Mouse (Mus musculus): Measurements from ENCODE around the gene Ube2r2.

Ube2r2 gene

GRCm38 (mm10) chr4:41124180-41124951, 11.2 kb upstream of the Ube2r2 start, which contains the start of gene Nol6:
Gene Nol6, minus strand, starts transcription at chr4:41124455.
- peak; percentile 100 for DNase-seq

GRCm38 (mm10) chr4:41129406-41129805, 6.1 kb upstream of the Ube2r2 start:
- DNase-seq = peak; percentile 80

- DNase-seq = no peak
Observed at GRCm38 (mm10) chr4:41129836-41130235, 5.7 kb upstream of the Ube2r2 start.

GRCm38 (mm10) chr4:41132471-41132870, 3.1 kb upstream of the Ube2r2 start:
- DNase-seq = no peak

- DNase-seq = no peak
Observed at GRCm38 (mm10) chr4:41133529-41134291, 1.8 kb upstream of the Ube2r2 start.

GRCm38 (mm10) chr4:41134935-41135710, 420 bp upstream of the Ube2r2 start:
- peak; percentile 78 for DNase-seq

- DNase-seq = peak; percentile 37
Observed at GRCm38 (mm10) chr4:41136454-41136805, 887 bp downstream of the Ube2r2 start.

GRCm38 (mm10) chr4:41136811-41137210, 1.3 kb downstream of the Ube2r2 start:
- DNase-seq = no peak

GRCm38 (mm10) chr4:41140174-41140875, 4.8 kb downstream of the Ube2r2 start:
- peak; percentile 23 for DNase-seq

- DNase-seq = no peak
Observed at GRCm38 (mm10) chr4:41142601-41143000, 7.1 kb downstream of the Ube2r2 start.

- DNase-seq = no peak
Observed at GRCm38 (mm10) chr4:41149891-41150290, 14.3 kb downstream of the Ube2r2 start.

GRCm38 (mm10) chr4:41151186-41151585, 15.6 kb downstream of the Ube2r2 start:
- DNase-seq = no peak

GRCm38 (mm10) chr4:41153146-41153545, 17.6 kb downstream of the Ube2r2 start:
- no peak for DNase-seq

- DNase-seq = no peak
Observed at GRCm38 (mm10) chr4:41156961-41157360, 21.4 kb downstream of the Ube2r2 start.

- DNase-seq = no peak
Observed at GRCm38 (mm10) chr4:41158251-41158650, 22.7 kb downstream of the Ube2r2 start.

GRCm38 (mm10) chr4:41161232-41161631, 25.7 kb downstream of the Ube2r2 start:
- no peak for DNase-seq

GRCm38 (mm10) chr4:41164974-41165373, 29.4 kb downstream of the Ube2r2 start:
- no peak for DNase-seq

- DNase-seq = peak; percentile 90
Observed at GRCm38 (mm10) chr4:41165693-41166475, 30.3 kb downstream of the Ube2r2 start.

GRCm38 (mm10) chr4:41170970-41171369, 35.4 kb downstream of the Ube2r2 start:
- DNase-seq = no peak

- no peak for DNase-seq
Observed at GRCm38 (mm10) chr4:41174631-41175030, 39.1 kb downstream of the Ube2r2 start.

GRCm38 (mm10) chr4:41179825-41180725, 44.5 kb downstream of the Ube2r2 start:
- DNase-seq = peak; percentile 18
